ENCODE assay signal across 8 mouse cellular contexts in the genomic region with DNA sequence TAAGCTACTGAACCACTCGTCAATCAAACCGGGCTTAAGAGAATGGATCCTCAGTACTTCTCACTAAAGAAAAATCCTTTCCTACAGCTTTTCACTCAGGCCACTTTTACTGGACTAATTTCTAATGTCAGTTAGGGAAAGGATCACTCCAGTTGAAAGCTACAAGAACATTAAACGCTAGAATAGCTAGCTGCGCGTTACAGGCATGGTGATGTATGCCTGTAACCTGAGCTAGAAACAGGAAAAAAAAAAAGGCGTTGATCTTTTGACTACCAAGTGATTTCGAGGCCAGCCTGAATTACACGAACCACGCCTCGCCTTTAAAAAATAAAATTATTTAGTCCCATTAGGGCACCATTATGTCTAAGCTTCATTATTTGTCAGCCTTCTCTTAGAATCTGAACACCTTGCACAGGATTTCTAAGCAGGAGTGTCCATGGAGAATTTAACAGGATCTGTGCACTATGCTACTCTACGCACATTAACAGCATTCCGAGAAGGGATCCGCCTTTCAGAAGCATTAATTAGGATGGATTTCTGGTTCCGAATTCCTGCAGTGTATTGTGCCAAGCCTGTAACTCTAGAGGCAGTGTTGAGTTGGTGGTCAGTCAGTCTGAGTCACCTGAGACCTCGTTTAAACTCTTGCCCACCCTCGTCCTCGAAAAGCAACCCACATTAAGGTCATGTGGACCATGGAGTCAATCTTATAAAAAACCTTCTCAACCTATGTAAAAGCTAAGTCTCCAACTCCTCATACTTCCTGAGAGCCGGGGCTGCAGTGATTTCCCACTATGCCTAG. TPM values are rescaled to one million over a fixed set of nuclear protein-coding genes. Genes with fewer than 3 reads are reported as not detected.
A peak's percentile ranks its signal among the peaks of the same experiment; 100 is the strongest.
DNase-seq lines count a peak whose midpoint lies in the region; ATAC-seq lines count a peak whose summit lies in the region.

No protein-coding gene starts in this region.

- no peak for ATAC-seq in heart, embryonic 11.5 days (replicated peaks; ENCODE audit: insufficient number of reproducible peaks, low FRiP score, low TSS enrichment)
- ATAC-seq in heart, embryonic 15.5 days (replicated peaks; ENCODE audit: insufficient number of reproducible peaks, insufficient read depth, low FRiP score, low read depth), result no peak

- no peak for DNase-seq in heart, postnatal 4 days
- DNase-seq in NIH3T3 (ENCODE audit: low read depth), result peak; percentile 62
- peak; percentile 17 for DNase-seq in lung, postnatal 14 days
- no peak for DNase-seq in cerebellum, adult 9-11 months
- no peak for DNase-seq in layer of hippocampus, adult 11-12 months (ENCODE audit: low spot score)
- no peak for DNase-seq in layer of hippocampus, postnatal 25 days (ENCODE audit: extremely low spot score in 1 of 2, low spot score in 1 of 2)

- peaks cover 47% of the 10 kb centered on the region for H3K4me1 ChIP-seq in heart, embryonic 11.5 days (ENCODE audit: control insufficient read depth, insufficient read depth, low read length)
- H3K4me1 ChIP-seq in heart, embryonic 15.5 days (replicated peaks), result peaks cover 61% of the 10 kb centered on the region

- H3K9me3 ChIP-seq in heart, embryonic 11.5 days (replicated peaks; ENCODE audit: control insufficient read depth, low read length), result no peaks in the 10 kb centered on the region
- no peaks in the 10 kb centered on the region for H3K9me3 ChIP-seq in heart, embryonic 15.5 days (replicated peaks)

- peak overlapping the region; percentile 69 for H3K9ac ChIP-seq in heart, embryonic 11.5 days (ENCODE audit: low read depth, low read length)
- H3K9ac ChIP-seq in heart, embryonic 15.5 days, result peak overlapping the region; percentile 64

- 6% methylated on average over 18 of the region's 18 CpGs for WGBS in heart, embryonic 11.5 days (ENCODE audit: insufficient replicate concordance)
- 2% methylated on average over 18 of the region's 18 CpGs for WGBS in heart, embryonic 15.5 days

- H3K4me2 ChIP-seq in heart, embryonic 11.5 days, result peak overlapping the region; percentile 83
- peak overlapping the region; percentile 78 for H3K4me2 ChIP-seq in heart, embryonic 15.5 days

- H3K4me3 ChIP-seq in heart, embryonic 11.5 days (ENCODE audit: low read depth, low read length), result peak overlapping the region; percentile 53
- peak overlapping the region; percentile 59 for H3K4me3 ChIP-seq in heart, embryonic 15.5 days

- peak overlapping the region; percentile 83 for H3K27ac ChIP-seq in heart, embryonic 11.5 days (ENCODE audit: low read depth, low read length)
- H3K27ac ChIP-seq in heart, embryonic 15.5 days, result peak overlapping the region; percentile 89

- no peaks in the 10 kb centered on the region for H3K27me3 ChIP-seq in heart, embryonic 11.5 days (ENCODE audit: control insufficient read depth, insufficient read depth, low read length)
- no peaks in the 10 kb centered on the region for H3K27me3 ChIP-seq in heart, embryonic 15.5 days

- H3K36me3 ChIP-seq in heart, embryonic 11.5 days (ENCODE audit: control insufficient read depth, insufficient read depth, low read length), result 0 out of 2 replicates have a peak, but pooled peaks cover 5% of the 10 kb centered on the region
- H3K36me3 ChIP-seq in heart, embryonic 15.5 days, result peaks cover 10% of the 10 kb centered on the region

RNA-seq across cellular contexts. Expression of gene Kmt2e, which starts 15.2 kb away (rescaled TPM):
- polyA plus RNA-seq in heart, embryonic 11.5 days (2014; fragmentation: Nextera tagmentation; extraction: Ambion mirVana), result 61.5 and 65.2 TPM in 2 replicates
- total RNA-seq in heart, postnatal 4 days (2021), result 10 to 100 TPM; 57.0 to 58.4 TPM
- 62.5 and 71.8 TPM in 2 replicates for polyA plus RNA-seq in heart, embryonic 15.5 days (2015; fragmentation: Nextera tagmentation; extraction: Ambion mirVana)
- 100 to 1,000 TPM in 1 of 2 experiments, 10 to 100 TPM in 1; 80.8 to 102 TPM for total RNA-seq in layer of hippocampus, postnatal 25 days (2021)

Comparison
In these comparisons a context has a peak if more than half of its experiments do, and no peak if none do; other contexts are left out.
1. DNase-seq: peak in NIH3T3 (single experiment) and lung, postnatal 14 days (single experiment); none in heart, postnatal 4 days (single experiment), cerebellum, adult 9-11 months (single experiment), layer of hippocampus, adult 11-12 months (single experiment) and layer of hippocampus, postnatal 25 days (0 of 2).